Mouse (Mus musculus): ENCODE measurements around the gene Spryd4.

DNA sequence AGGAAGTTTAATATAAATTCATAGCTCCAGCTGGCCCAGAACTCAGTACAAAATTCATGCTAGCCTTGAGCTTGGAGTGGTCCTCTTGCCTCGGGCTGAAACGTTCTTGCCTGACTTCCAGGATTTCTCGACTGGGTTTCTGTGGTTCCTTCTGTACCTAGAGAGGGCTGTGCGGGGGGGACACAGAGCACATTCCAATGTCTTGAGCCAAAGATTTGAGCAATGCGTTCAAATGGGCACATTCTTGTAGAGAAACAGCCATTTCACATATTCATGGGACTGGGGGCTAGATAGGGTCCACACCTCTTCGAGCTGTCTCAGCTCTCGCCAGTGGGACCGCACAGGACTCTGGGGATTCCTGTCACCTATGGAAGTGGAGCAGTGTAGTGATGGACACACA lies 44.3 kb upstream of the Spryd4 start:
- TF ChIP-seq CTCF (IDR thresholded peaks at IDR 0.05; ENCODE audit: extremely low read depth, insufficient read length, insufficient replicate concordance, low read depth, low read length) (no peak), POLR2A (IDR thresholded peaks at IDR 0.05; ENCODE audit: low read depth, low read length) (no peak)
